Mouse (Mus musculus): ENCODE results near the gene H2al1f.
"Not testable (repeated sequence)": the region's sequence is repeated elsewhere in the genome, so short reads cannot be mapped to it uniquely, and the experiment has no call there.

H2al1f gene

DNA sequence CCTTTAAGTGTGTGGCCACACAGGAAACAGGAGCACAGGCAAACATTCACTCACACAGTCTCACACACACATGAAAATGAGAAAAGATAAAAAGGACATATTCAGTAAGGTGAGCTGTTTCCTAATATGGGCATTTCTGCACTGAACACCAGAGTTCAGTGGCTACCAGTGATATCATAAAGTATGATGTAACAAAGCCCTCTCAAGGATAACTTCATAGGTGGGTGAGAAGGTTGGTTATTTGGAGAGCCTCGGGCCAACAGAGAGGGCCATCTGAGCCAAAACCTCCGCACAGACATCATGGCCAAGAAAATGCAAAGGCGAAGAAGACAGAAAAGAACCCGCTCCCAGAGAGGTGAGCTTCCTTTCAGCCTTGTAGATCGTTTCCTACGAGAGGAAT, at the start of gene H2al1f:
Gene H2al1f, plus strand, starts transcription at position 301 of the 400 bp plus-strand sequence.
- not testable (repeated sequence) for DNase-seq (ENCODE audit: low spot score)

DNA sequence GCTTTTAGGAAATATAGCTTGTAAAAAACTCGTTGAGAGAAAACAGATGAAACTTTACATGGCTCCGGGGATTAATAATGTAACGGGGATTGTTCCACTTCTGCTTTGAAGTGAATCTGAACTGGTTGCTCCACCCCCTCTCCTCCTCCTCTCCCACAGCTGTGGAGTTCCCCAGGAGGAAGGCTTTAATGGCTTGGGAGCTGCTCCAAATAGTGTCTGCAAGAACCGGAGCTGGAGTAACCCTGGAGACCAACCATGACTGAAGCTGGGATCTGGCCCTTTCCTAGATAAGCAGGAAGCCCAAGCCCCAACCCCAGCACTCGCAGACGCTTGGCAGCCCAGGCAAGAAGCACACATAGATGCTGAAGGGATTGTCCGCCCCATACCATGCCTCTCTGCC, 47.2 kb upstream of the H2al1f start:
- no peak for DNase-seq (ENCODE audit: low spot score)

DNA sequence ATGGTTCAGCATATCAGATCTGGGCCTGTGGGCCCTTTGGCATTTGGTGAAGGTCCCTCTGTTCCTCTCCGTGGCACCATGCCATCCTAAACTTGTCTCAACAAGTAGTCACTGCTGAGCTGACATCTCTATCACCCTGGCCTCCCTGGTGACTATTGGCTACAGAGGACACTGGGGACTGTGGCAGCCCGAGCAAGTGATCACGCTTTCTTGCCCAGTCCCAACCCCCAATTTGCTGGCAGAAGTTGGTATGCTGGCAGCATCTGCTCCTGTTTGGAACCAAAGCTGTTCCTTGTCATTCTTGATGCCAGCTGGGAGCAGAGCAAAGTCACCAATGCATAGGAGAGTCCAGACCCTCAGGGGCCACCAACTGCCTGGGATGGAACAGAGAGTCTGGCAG, 45.9 kb upstream of the H2al1f start:
- no peak for DNase-seq (ENCODE audit: low spot score)

DNA sequence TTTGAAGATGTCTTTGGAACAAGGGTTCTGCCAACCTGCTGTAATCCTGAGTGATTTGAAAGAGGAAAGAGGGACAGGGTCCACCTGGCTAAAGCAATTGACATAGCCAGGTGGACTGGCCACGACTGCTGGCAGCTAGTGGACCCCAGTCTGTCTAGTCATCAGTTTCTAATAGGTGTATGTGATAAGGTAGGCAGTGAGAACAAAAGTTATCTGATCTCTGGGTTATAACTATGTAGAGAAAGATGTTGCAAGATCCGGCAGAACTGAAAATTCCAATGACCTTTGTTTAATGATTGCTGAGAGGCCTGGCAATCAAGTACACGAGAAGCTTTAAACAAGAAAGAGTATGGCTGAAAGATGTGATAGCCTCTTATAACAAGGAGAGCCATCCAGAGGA, 41.8 kb upstream of the H2al1f start:
- DNase-seq (ENCODE audit: low spot score), result no peak

DNA sequence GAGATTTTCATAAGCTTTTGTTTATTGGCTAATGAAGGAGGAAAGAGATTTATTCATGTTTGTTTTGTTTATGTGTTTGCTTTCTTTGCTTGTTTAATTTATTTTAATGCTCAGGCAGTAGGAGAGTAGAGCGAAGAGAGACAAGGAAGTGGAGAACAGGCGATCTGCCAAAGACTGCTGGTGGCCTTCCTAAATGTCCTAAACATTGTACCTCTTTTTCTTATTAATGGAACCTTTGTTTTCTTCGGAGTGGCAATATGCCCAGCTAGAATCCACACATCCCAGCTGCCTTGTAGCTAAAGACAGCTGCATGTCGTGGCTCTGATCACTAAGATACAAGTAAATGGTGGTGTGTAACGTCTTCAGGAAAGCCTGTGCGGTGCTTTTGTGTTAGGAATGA, 37.9 kb upstream of the H2al1f start:
- DNase-seq (ENCODE audit: low spot score), result no peak

DNA sequence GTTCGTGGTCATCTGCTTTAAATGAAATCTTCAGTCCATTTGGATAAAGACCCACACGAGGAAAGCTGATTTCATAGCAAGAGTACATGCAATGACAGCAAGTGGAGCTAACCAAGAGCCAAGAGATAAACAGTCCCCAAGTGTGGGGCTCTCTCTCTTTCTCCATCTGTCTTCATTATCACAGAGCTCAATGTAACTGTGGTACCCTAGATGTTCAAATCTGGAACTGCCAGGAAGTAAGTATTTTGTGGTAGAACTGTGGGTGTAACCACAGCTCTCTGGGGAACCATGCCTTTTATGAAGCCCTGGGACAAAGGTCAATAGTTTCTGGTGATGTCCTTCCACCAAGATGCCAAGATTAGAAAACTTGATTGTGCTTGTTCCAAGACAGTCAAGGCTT, 34.2 kb upstream of the H2al1f start:
- no peak for DNase-seq (ENCODE audit: low spot score)

DNA sequence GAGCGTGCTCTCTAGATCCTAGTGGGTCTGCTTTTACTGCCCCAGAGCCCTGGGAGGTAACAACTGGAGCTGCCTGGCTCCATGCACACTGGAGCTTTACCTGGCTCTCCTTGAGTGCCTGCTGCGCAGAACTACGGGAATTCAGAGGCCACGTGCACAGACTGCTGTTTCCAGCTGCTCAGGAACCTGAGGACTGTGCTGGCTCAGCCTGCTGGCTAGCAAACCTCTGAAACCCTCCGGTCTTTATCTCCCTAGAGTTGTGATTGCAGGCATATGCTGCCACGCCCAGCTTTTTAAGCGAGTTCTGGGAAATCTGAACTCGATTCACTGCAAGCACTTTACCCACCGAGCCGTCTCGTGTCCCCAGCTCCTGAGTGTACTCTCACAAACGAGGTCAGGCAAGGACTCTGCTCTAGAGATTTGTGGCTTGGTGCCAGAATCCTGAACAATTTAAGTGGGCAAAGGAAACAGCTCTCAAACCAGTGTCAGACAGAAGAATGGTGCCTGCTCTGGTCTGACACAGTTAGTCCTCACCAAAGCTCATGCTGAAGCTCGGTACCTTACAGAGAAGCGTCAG, 26.6 kb upstream of the H2al1f start:
- DNase-seq (ENCODE audit: low spot score), result no peak

DNA sequence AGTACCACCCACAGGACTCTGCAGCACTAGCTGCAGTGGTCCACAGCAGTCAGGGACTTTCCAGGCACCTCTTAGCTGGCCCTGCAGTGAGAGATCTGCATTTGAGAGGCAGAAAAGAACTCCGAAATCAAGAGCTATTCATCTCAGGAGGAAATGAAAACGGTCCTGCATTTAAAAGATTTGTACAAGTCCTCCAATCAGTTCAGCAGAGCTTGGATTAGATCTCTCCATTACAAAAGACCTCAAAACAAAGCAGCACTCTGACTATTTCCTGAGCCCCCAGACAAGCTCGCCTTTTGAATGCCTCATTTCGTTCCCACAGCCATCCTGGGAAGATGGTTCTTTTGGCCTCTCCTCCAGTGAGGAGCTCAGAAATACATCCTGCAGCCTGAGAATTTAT, 25.7 kb upstream of the H2al1f start:
- no peak for DNase-seq (ENCODE audit: low spot score)

DNA sequence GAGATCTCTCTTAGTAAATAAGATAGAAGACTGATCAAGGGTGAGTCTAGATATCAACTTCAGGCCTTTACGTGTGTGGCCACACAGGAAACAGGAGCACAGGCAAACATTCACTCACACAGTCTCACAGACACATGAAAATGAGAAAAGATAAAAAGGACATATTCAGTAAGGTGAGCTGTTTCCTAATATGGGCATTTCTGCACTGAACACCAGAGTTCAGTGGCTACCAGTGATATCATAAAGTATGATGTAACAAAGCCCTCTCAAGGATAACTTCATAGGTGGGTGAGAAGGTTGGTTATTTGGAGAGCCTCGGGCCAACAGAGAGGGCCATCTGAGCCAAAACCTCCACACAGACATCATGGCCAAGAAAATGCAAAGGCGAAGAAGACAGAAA, 16.0 kb upstream of the H2al1f start, which contains the start of gene H2al1a:
Gene H2al1a, plus strand, starts transcription at position 301 of the 400 bp plus-strand sequence.
- DNase-seq (ENCODE audit: low spot score), result not testable (repeated sequence)

DNA sequence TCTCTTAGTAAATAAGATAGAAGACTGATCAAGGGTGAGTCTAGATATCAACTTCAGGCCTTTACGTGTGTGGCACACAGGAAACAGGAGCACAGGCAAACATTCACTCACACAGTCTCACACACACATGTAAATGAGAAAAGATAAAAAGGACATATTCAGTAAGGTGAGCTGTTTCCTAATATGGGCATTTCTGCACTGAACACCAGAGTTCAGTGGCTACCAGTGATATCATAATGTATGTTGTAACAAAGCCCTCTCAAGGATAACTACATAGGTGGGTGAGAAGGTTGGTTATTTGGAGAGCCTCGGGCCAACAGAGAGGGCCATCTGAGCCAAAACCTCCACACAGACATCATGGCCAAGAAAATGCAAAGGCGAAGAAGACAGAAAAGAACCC, 12.8 kb upstream of the H2al1f start, which contains the start of gene H2al1b:
Gene H2al1b, plus strand, starts transcription at position 301 of the 400 bp plus-strand sequence.
- DNase-seq (ENCODE audit: low spot score), result not testable (repeated sequence)

DNA sequence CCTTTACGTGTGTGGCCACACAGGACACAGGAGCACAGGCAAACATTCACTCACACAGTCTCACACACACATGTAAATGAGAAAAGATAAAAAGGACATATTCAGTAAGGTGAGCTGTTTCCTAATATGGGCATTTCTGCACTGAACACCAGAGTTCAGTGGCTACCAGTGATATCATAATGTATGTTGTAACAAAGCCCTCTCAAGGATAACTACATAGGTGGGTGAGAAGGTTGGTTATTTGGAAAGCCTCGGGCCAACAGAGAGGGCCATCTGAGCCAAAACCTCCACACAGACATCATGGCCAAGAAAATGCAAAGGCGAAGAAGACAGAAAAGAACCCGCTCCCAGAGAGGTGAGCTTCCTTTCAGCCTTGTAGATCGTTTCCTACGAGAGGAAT, 9.6 kb upstream of the H2al1f start, which contains the start of gene H2al1c:
Gene H2al1c, plus strand, starts transcription at position 301 of the 400 bp plus-strand sequence.
- not testable (repeated sequence) for DNase-seq (ENCODE audit: low spot score)

DNA sequence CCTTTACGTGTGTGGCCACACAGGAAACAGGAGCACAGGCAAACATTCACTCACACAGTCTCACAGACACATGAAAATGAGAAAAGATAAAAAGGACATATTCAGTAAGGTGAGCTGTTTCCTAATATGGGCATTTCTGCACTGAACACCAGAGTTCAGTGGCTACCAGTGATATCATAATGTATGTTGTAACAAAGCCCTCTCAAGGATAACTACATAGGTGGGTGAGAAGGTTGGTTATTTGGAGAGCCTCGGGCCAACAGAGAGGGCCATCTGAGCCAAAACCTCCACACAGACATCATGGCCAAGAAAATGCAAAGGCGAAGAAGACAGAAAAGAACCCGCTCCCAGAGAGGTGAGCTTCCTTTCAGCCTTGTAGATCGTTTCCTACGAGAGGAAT, 6.4 kb upstream of the H2al1f start, which contains the start of gene H2al1d:
Gene H2al1d, plus strand, starts transcription at position 301 of the 400 bp plus-strand sequence.
- not testable (repeated sequence) for DNase-seq (ENCODE audit: low spot score)

DNA sequence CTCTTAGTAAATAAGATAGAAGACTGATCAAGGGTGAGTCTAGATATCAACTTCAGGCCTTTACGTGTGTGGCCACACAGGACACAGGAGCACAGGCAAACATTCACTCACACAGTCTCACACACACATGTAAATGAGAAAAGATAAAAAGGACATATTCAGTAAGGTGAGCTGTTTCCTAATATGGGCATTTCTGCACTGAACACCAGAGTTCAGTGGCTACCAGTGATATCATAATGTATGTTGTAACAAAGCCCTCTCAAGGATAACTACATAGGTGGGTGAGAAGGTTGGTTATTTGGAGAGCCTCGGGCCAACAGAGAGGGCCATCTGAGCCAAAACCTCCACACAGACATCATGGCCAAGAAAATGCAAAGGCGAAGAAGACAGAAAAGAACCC, 3.3 kb upstream of the H2al1f start, which contains the start of gene H2al1e:
Gene H2al1e, plus strand, starts transcription at position 301 of the 400 bp plus-strand sequence.
- not testable (repeated sequence) for DNase-seq (ENCODE audit: low spot score)

DNA sequence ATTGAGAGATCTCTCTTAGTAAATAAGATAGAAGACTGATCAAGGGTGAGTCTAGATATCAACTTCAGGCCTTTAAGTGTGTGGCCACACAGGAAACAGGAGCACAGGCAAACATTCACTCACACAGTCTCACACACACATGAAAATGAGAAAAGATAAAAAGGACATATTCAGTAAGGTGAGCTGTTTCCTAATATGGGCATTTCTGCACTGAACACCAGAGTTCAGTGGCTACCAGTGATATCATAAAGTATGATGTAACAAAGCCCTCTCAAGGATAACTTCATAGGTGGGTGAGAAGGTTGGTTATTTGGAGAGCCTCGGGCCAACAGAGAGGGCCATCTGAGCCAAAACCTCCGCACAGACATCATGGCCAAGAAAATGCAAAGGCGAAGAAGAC, 3.0 kb downstream of the H2al1f start, which contains the start of gene H2al1g:
Gene H2al1g, plus strand, starts transcription at position 301 of the 400 bp plus-strand sequence.
- DNase-seq (ENCODE audit: low spot score), result not testable (repeated sequence)

DNA sequence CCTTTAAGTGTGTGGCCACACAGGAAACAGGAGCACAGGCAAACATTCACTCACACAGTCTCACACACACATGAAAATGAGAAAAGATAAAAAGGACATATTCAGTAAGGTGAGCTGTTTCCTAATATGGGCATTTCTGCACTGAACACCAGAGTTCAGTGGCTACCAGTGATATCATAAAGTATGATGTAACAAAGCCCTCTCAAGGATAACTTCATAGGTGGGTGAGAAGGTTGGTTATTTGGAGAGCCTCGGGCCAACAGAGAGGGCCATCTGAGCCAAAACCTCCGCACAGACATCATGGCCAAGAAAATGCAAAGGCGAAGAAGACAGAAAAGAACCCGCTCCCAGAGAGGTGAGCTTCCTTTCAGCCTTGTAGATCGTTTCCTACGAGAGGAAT, 6.2 kb downstream of the H2al1f start, which contains the start of gene H2al1h:
Gene H2al1h, plus strand, starts transcription at position 301 of the 400 bp plus-strand sequence.
- not testable (repeated sequence) for DNase-seq (ENCODE audit: low spot score)

DNA sequence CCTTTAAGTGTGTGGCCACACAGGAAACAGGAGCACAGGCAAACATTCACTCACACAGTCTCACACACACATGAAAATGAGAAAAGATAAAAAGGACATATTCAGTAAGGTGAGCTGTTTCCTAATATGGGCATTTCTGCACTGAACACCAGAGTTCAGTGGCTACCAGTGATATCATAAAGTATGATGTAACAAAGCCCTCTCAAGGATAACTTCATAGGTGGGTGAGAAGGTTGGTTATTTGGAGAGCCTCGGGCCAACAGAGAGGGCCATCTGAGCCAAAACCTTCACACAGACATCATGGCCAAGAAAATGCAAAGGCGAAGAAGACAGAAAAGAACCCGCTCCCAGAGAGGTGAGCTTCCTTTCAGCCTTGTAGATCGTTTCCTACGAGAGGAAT, 9.4 kb downstream of the H2al1f start, which contains the start of gene H2al1i:
Gene H2al1i, plus strand, starts transcription at position 301 of the 400 bp plus-strand sequence.
- not testable (repeated sequence) for DNase-seq (ENCODE audit: low spot score)

DNA sequence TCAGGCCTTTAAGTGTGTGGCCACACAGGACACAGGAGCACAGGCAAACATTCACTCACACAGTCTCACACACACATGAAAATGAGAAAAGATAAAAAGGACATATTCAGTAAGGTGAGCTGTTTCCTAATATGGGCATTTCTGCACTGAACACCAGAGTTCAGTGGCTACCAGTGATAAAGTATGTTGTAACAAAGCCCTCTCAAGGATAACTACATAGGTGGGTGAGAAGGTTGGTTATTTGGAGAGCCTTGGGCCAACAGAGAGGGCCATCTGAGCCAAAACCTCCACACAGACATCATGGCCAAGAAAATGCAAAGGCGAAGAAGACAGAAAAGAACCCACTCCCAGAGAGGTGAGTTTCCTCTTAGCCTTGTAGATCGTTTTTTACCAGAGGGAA, 12.6 kb downstream of the H2al1f start, which contains the start of gene H2al1j:
Gene H2al1j, plus strand, starts transcription at position 301 of the 400 bp plus-strand sequence.
- DNase-seq (ENCODE audit: low spot score), result not testable (repeated sequence)

DNA sequence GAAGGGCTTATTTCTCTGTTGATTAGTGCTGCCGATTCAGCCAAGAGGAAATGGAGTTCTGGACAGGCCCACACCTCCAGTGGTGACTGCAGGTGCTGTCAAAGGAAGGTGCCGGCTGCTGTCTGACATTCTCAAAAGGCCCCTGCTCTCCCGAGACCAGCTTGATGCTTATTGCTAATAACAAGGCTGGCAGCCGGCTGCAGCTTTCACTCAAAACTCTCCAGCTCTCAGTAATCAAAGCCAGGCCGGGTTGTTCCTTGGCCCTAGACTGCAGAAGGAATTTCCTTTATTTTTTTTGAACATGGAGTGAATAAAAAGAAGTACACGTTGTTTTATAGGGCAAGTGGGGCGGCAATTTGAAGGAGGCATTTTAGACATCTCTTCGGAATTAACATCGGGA, 30.8 kb downstream of the H2al1f start:
- no peak for DNase-seq (ENCODE audit: low spot score)

DNA sequence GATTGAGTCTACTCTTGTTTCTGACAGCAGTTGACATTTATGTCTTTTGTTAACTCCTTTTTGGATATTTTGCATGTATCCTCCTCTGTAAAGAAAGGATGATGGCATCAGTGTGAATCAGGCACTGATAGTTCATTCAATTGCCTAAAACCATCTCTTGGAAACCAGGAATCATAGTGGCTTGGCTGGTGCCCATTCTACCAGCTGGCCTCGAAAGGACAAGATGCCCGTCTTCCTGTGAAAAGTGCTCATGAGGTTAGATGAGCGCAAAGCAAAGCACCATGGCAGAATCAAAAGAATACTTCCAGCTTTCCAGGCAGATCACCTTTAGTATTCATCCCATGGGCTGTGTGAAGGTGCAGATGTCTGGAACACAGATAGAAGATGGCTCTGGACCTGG, 31.8 kb downstream of the H2al1f start:
- no peak for DNase-seq (ENCODE audit: low spot score)

DNA sequence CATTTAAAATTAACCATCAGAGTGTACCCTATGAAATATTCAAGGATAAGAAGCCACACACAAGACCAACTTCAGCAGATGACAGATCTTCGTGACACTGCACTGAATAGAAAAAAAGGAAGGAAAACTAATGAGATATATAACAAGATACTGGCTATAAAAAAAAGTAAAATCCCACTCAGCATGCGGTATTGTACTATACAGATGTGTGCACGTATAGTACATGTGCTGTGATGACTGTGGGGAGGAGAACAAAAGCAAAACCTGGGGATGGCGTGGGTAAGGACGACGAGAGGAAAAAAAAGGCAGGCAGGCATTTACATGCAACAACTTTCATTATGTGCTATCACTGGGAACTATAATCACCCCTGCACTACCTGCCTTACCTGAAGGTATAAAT, 45.9 kb downstream of the H2al1f start:
- DNase-seq (ENCODE audit: low spot score), result no peak

DNA sequence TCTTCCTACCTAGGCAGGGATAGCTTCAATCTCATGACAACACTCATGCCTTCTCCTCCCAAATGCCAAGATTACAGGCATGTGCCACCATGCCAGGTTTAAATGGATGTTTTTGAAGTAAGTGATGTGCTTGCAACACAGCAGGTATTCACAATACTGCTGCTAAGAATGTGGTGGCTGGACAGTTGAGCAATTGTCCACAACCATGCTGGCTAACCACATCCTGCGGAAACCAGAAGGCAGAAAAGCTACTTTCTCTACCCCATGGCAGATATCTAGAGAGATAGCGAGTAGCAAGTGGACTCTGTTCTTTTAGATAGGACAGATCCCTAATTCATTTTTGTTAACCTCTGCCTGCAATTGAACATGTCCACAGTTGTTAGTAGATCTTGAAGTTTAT, 46.3 kb downstream of the H2al1f start:
- DNase-seq (ENCODE audit: low spot score), result no peak

DNA sequence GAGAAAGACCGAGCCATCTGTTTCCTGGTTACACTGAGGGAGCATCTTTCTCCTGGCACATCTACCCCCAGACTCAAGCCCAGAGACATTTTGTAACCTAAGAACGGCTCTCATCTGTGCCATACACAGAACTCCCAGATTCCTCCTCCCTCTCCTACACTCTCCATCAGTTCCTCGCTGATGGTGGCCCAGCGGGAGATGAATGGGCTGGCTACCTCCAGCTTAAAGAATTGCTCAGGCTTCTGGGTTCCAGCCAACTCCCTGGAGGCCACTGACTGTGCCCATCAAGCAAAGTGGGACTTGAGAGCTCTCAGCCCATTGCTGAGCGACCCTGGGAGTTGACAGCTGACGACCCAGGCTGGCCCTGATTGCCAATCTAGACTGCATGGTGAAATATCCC, 48.9 kb downstream of the H2al1f start:
- DNase-seq (ENCODE audit: low spot score), result no peak
